Mouse (Mus musculus) bone marrow, adult 2 months (tissue): ENCODE results near the gene Casq2.

Experiments used
- CTCF ChIP-seq: fragments of 200-500 bp; IDR thresholded peaks from 2 replicates; pipeline ENCODE4 v1.5.1; 2011; ENCODE audit warnings: low read length, control low read depth; ENCODE audit not compliant: control insufficient read depth, insufficient read depth
- POLR2A ChIP-seq: fragments of 200-500 bp; IDR thresholded peaks from 2 replicates; pipeline ENCODE4 v1.6.1; 2011; ENCODE audit warnings: low read depth, mild to moderate bottlenecking, control low read depth, low read length, borderline replicate concordance; ENCODE audit not compliant: control insufficient read depth

GRCm38 (mm10) chr3:102169197-102169905 lies 83.1 kb downstream of the Casq2 start:
- TF ChIP-seq CTCF, result no peak
- TF ChIP-seq POLR2A, result no peak
